Mouse (Mus musculus) naive thymus-derived CD4-positive, alpha-beta T cell, adult 2 months (primary cell): ENCODE results near the gene Tlcd1.

Experiments
- DNase-seq: peaks from one replicate; pipeline ENCODE4 v3.0.0-alpha.2; 2011; ENCODE audit warnings: low read depth

Tlcd1 gene

GRCm38 (mm10) chr11:78205361-78206206, 29.1 kb downstream of the Tlcd1 start:
- DNase-seq, result no peak

DNA sequence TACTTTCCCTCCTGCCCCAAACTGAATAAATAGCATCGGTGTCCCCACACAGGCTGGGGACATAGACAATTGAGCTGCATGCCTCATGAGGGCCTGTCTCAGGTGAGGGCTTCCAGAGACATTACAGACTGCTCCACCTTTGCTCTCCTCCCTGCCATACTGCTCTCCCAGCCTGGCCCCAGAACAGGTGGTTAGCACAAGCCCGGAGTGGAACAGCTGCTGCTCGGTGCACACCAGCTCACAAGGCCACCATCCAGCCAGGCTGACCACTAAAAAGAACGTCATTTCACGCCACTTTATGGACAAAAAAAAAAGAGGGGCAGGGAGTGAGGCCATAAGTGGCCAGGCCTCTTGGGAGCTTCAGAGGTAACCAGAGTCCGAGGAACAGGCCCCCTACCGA, 30.7 kb downstream of the Tlcd1 start:
- no peak for DNase-seq

- no peak for DNase-seq
Measured at GRCm38 (mm10) chr11:78209886-78210285, 33.4 kb downstream of the Tlcd1 start.

DNA sequence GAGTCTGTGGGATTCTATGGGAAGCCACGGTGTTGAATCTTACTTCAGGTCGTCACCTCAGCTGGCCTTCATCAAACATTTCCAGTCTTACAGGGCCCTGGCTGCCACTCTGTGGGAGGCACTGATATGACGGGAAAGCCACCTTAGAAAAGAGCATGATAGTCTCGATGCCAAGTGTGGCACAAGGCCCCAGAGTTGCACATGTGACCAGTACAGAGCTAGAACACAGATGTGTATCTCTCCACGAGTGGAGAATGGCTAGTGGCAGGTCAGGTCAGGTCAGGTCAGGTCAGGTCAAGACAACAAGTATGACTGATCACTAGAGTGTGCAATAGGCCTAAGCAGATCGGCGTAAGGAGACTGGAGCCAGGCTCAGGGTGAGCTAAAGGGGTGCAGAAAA, 34.1 kb downstream of the Tlcd1 start:
- DNase-seq, result no peak

- no peak for DNase-seq
Measured at GRCm38 (mm10) chr11:78211513-78211912, 35.0 kb downstream of the Tlcd1 start.

DNA sequence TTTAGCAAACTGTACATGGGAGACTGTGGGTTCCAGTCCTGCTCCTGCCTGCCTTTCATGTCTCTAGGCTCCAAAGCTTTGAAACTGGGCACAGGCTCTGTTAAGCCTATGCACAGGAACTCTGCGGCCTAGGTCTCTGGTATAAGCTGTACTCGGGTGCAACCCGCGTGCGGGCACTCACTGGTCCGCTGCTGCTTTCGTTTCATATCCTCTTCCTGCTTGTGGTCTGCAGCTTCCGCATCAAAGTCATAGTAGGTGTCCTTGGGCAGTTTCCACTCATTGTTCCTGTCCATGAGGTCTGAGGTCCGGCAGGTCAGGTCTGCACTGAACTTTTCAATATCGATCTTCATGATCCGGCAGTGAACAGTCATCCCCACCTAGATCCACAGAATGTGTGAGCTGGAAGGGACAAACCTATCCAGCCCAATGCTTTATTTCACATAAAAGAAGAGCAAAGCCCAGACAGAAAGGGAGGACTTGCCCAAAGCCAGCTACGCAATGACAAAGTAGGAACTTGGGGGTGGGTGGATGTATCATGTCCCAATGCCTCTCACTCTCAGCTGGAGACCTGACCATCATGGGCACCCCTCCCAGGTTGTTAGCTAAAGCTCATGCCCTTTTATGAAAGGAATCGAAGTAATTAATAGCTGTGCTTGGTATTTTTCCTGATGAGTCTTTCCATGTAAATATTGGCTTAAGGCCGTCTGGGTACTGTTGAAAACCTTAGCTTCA, 36.7 kb downstream of the Tlcd1 start:
- DNase-seq, result no peak

- DNase-seq, result peak; percentile 73
Measured at GRCm38 (mm10) chr11:78215709-78216317, 39.3 kb downstream of the Tlcd1 start.

DNA sequence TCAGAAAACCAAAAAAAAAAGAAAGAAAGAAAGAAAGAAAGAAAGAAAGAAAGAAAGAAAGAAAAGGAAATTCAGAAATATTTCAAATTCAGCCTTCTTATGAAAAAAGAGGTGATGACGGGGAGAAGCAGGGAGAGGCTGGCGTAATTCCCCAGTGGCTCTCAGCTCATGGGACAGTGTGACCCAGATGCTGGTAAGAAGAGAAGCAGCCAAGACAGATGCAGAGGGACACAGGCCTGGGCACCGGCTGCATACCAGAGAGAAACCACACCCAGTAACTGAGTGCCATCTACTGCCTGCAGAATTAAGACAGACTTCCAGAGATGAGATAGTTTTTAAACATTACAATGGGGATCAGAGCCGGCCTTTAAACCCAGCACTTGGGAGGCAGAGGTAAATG, 47.1 kb downstream of the Tlcd1 start:
- no peak for DNase-seq
